Mouse (Mus musculus): ENCODE data around the gene Usp2. TPM values are rescaled to one million over a fixed set of nuclear protein-coding genes. Genes with fewer than 3 reads are reported as not detected.
A peak's percentile ranks its signal among the peaks of the same experiment; 100 is the strongest.

Gene Usp2
- polyA plus RNA-seq, 1 experiment from 2014 or later: 73.5 TPM

- WGBS: 92% methylated on average over 5 of the region's 5 CpGs
- H3K4me3 ChIP-seq (ENCODE audit: control insufficient read depth in 1 of 2, insufficient read depth in 1 of 2, low read depth in 1 of 2, low read length in 2 of 2): no peak overlapping the region
- ATAC-seq (ENCODE audit: insufficient number of reproducible peaks, insufficient read depth, low FRiP score, low read depth): no peak
- no peak overlapping the region for H3K4me2 ChIP-seq (ENCODE audit: low read length)
- peak overlapping the region in 1 of 2 experiments; percentile 94; a peak in 1 of 4 replicates for H3K27ac ChIP-seq (replicated peaks in 1 of 2; ENCODE audit: control insufficient read depth in 1 of 2, insufficient read depth in 1 of 2, low read depth in 2 of 2, low read length in 2 of 2)
- peaks cover 50 to 78% of the 10 kb centered on the region in 2 experiments for H3K4me1 ChIP-seq (ENCODE audit: control insufficient read depth in 2 of 2, insufficient read depth in 2 of 2, low read length in 2 of 2)
- H3K27me3 ChIP-seq (ENCODE audit: control insufficient read depth, insufficient read depth, low read length): no peaks in the 10 kb centered on the region
- H3K9me3 ChIP-seq (ENCODE audit: control insufficient read depth, low read length): no peaks in the 10 kb centered on the region
- H3K9ac ChIP-seq (ENCODE audit: low read length): no peak overlapping the region
- peaks cover 9% of the 10 kb centered on the region; the same call in 1 of the 2 replicates for H3K36me3 ChIP-seq (ENCODE audit: control insufficient read depth, insufficient read depth, low read length)
Observed at GRCm38 (mm10) chr9:44082266-44082665, 15.4 kb downstream of the Usp2 start.

- H3K9ac ChIP-seq (ENCODE audit: low read length): peak overlapping the region; percentile 96
- ATAC-seq (ENCODE audit: insufficient number of reproducible peaks, insufficient read depth, low FRiP score, low read depth): no peak
- H3K9me3 ChIP-seq (ENCODE audit: control insufficient read depth, low read length): no peaks in the 10 kb centered on the region
- H3K4me2 ChIP-seq (ENCODE audit: low read length): peak overlapping the region; percentile 96
- 4% methylated on average over 23 of the region's 23 CpGs for WGBS
- H3K4me1 ChIP-seq (ENCODE audit: control insufficient read depth in 2 of 2, insufficient read depth in 2 of 2, low read length in 2 of 2): peaks cover 46 to 75% of the 10 kb centered on the region in 2 experiments
- H3K4me3 ChIP-seq (ENCODE audit: control insufficient read depth in 1 of 2, insufficient read depth in 1 of 2, low read depth in 1 of 2, low read length in 2 of 2): peak overlapping the region; percentile 72 to 75
- H3K27ac ChIP-seq (replicated peaks in 1 of 2; ENCODE audit: control insufficient read depth in 1 of 2, insufficient read depth in 1 of 2, low read depth in 2 of 2, low read length in 2 of 2): peak overlapping the region; percentile 93 to 94
- no peaks in the 10 kb centered on the region for H3K36me3 ChIP-seq (ENCODE audit: control insufficient read depth, insufficient read depth, low read length)
- H3K27me3 ChIP-seq (ENCODE audit: control insufficient read depth, insufficient read depth, low read length): no peaks in the 10 kb centered on the region; the same call in 1 of the 2 replicates
Observed at GRCm38 (mm10) chr9:44083392-44084121, 16.7 kb downstream of the Usp2 start.

- WGBS: 2% methylated on average over 14 of the region's 14 CpGs
- H3K27ac ChIP-seq (replicated peaks in 1 of 2; ENCODE audit: control insufficient read depth in 1 of 2, insufficient read depth in 1 of 2, low read depth in 2 of 2, low read length in 2 of 2): peak overlapping the region; percentile 58 to 94
Observed at GRCm38 (mm10) chr9:44084236-44084635, 17.4 kb downstream of the Usp2 start.

GRCm38 (mm10) chr9:44084659-44085229 lies 17.9 kb downstream of the Usp2 start:
- Histone ChIP-seq H3K9ac (ENCODE audit: low read length) (peak overlapping the region; percentile 96), H3K27ac (replicated peaks in 1 of 2; ENCODE audit: control insufficient read depth in 1 of 2, insufficient read depth in 1 of 2, low read depth in 2 of 2, low read length in 2 of 2) (peak overlapping the region; percentile 61 to 94), H3K36me3 (ENCODE audit: control insufficient read depth, insufficient read depth, low read length) (peaks cover 8% of the 10 kb centered on the region), H3K4me2 (ENCODE audit: low read length) (peak overlapping the region; percentile 96), H3K4me1 (ENCODE audit: control insufficient read depth in 2 of 2, insufficient read depth in 2 of 2, low read length in 2 of 2) (peaks cover 47 to 75% of the 10 kb centered on the region in 2 experiments), H3K4me3 (ENCODE audit: control insufficient read depth in 1 of 2, insufficient read depth in 1 of 2, low read depth in 1 of 2, low read length in 2 of 2) (peak overlapping the region; percentile 72 to 75), H3K27me3 (ENCODE audit: control insufficient read depth, insufficient read depth, low read length) (no peaks in the 10 kb centered on the region; the same call in 1 of the 2 replicates), H3K9me3 (ENCODE audit: control insufficient read depth, low read length) (no peaks in the 10 kb centered on the region)
- under 1% methylated on average over 62 of the region's 62 CpGs for WGBS
- ATAC-seq (ENCODE audit: insufficient number of reproducible peaks, insufficient read depth, low FRiP score, low read depth): peak; percentile 73

More at GRCm38 (mm10) chr9:44084236-44084635, 17.4 kb downstream of the Usp2 start:
- peak overlapping the region; percentile 96 for H3K4me2 ChIP-seq (ENCODE audit: low read length)
- H3K4me3 ChIP-seq (ENCODE audit: control insufficient read depth in 1 of 2, insufficient read depth in 1 of 2, low read depth in 1 of 2, low read length in 2 of 2): peak overlapping the region; percentile 72 to 75
- peak overlapping the region; percentile 96 for H3K9ac ChIP-seq (ENCODE audit: low read length)
- H3K4me1 ChIP-seq (ENCODE audit: control insufficient read depth in 2 of 2, insufficient read depth in 2 of 2, low read length in 2 of 2): peaks cover 47 to 75% of the 10 kb centered on the region in 2 experiments
- H3K36me3 ChIP-seq (ENCODE audit: control insufficient read depth, insufficient read depth, low read length): peaks cover 3% of the 10 kb centered on the region
- H3K9me3 ChIP-seq (ENCODE audit: control insufficient read depth, low read length): no peaks in the 10 kb centered on the region
- ATAC-seq (ENCODE audit: insufficient number of reproducible peaks, insufficient read depth, low FRiP score, low read depth): no peak
- H3K27me3 ChIP-seq (ENCODE audit: control insufficient read depth, insufficient read depth, low read length): no peaks in the 10 kb centered on the region; the same call in 1 of the 2 replicates

- Histone ChIP-seq H3K9me3 (ENCODE audit: control insufficient read depth, low read length) (no peaks in the 10 kb centered on the region), H3K4me3 (ENCODE audit: control insufficient read depth in 1 of 2, insufficient read depth in 1 of 2, low read depth in 1 of 2, low read length in 2 of 2) (peak overlapping the region; percentile 72 to 75), H3K27me3 (ENCODE audit: control insufficient read depth, insufficient read depth, low read length) (no peaks in the 10 kb centered on the region; the same call in 1 of the 2 replicates), H3K36me3 (ENCODE audit: control insufficient read depth, insufficient read depth, low read length) (peaks cover 14% of the 10 kb centered on the region), H3K9ac (ENCODE audit: low read length) (peak overlapping the region; percentile 96), H3K4me2 (ENCODE audit: low read length) (peak overlapping the region; percentile 96), H3K4me1 (ENCODE audit: control insufficient read depth in 2 of 2, insufficient read depth in 2 of 2, low read length in 2 of 2) (peaks cover 46 to 75% of the 10 kb centered on the region in 2 experiments), H3K27ac (replicated peaks in 1 of 2; ENCODE audit: control insufficient read depth in 1 of 2, insufficient read depth in 1 of 2, low read depth in 2 of 2, low read length in 2 of 2) (peak overlapping the region; percentile 61 to 94)
- no peak for ATAC-seq (ENCODE audit: insufficient number of reproducible peaks, insufficient read depth, low FRiP score, low read depth)
- 7% methylated on average over 10 of the region's 10 CpGs for WGBS
Observed at GRCm38 (mm10) chr9:44085276-44085675, 18.5 kb downstream of the Usp2 start.

GRCm38 (mm10) chr9:44085741-44086665 lies 19.2 kb downstream of the Usp2 start:
- H3K4me1 ChIP-seq (ENCODE audit: control insufficient read depth in 2 of 2, insufficient read depth in 2 of 2, low read length in 2 of 2): peaks cover 42 to 67% of the 10 kb centered on the region in 2 experiments
- 31% methylated on average over 15 of the region's 15 CpGs for WGBS
- H3K36me3 ChIP-seq (ENCODE audit: control insufficient read depth, insufficient read depth, low read length): peaks cover 21% of the 10 kb centered on the region
- H3K4me3 ChIP-seq (ENCODE audit: control insufficient read depth in 1 of 2, insufficient read depth in 1 of 2, low read depth in 1 of 2, low read length in 2 of 2): peak overlapping the region; percentile 72 to 75
- peak overlapping the region; percentile 96 for H3K4me2 ChIP-seq (ENCODE audit: low read length)
- no peaks in the 10 kb centered on the region for H3K9me3 ChIP-seq (ENCODE audit: control insufficient read depth, low read length)
- ATAC-seq (ENCODE audit: insufficient number of reproducible peaks, insufficient read depth, low FRiP score, low read depth): no peak
- peak overlapping the region; percentile 61 to 94 for H3K27ac ChIP-seq (replicated peaks in 1 of 2; ENCODE audit: control insufficient read depth in 1 of 2, insufficient read depth in 1 of 2, low read depth in 2 of 2, low read length in 2 of 2)
- peak overlapping the region; percentile 96 for H3K9ac ChIP-seq (ENCODE audit: low read length)
- H3K27me3 ChIP-seq (ENCODE audit: control insufficient read depth, insufficient read depth, low read length): no peaks in the 10 kb centered on the region; the same call in 1 of the 2 replicates

- ATAC-seq (ENCODE audit: insufficient number of reproducible peaks, insufficient read depth, low FRiP score, low read depth): no peak
Observed at GRCm38 (mm10) chr9:44086960-44087359, 20.1 kb downstream of the Usp2 start.

More at GRCm38 (mm10) chr9:44086960-44087359, 20.1 kb downstream of the Usp2 start:
- peak overlapping the region; percentile 86 to 94 for H3K27ac ChIP-seq (replicated peaks in 1 of 2; ENCODE audit: control insufficient read depth in 1 of 2, insufficient read depth in 1 of 2, low read depth in 2 of 2, low read length in 2 of 2)
- 32% methylated on average over 10 of the region's 10 CpGs for WGBS
- H3K36me3 ChIP-seq (ENCODE audit: control insufficient read depth, insufficient read depth, low read length): peaks cover 30% of the 10 kb centered on the region
- H3K4me3 ChIP-seq (ENCODE audit: control insufficient read depth in 1 of 2, insufficient read depth in 1 of 2, low read depth in 1 of 2, low read length in 2 of 2): peak overlapping the region; percentile 31 to 75
- peak overlapping the region; percentile 96 for H3K4me2 ChIP-seq (ENCODE audit: low read length)
- no peaks in the 10 kb centered on the region for H3K9me3 ChIP-seq (ENCODE audit: control insufficient read depth, low read length)
- peaks cover 39 to 59% of the 10 kb centered on the region in 2 experiments for H3K4me1 ChIP-seq (ENCODE audit: control insufficient read depth in 2 of 2, insufficient read depth in 2 of 2, low read length in 2 of 2)
- peak overlapping the region; percentile 96 for H3K9ac ChIP-seq (ENCODE audit: low read length)
- no peaks in the 10 kb centered on the region; the same call in 1 of the 2 replicates for H3K27me3 ChIP-seq (ENCODE audit: control insufficient read depth, insufficient read depth, low read length)

Data from heart, embryonic 14.5 days (tissue).